Mouse (Mus musculus) gastrocnemius, postnatal 25 days (tissue): ENCODE data around the gene Padi2. TPM values are rescaled to one million over a fixed set of nuclear protein-coding genes. Genes with fewer than 3 reads are reported as not detected.
A peak's percentile ranks its signal among the peaks of the same experiment; 100 is the strongest.

Experiments used
- DNase-seq: peaks from one replicate; pipeline ENCODE4 v3.0.0; 2022
- total RNA-seq, 2 experiments: library from RNA; stranded (reverse); gene quantifications; 1 replicate in 1 of 2; 2 replicates in 1 of 2; pipeline ENCODE4 v1.2.3; 2021

The Padi2 gene
- total RNA-seq, 2 experiments from 2014 or later: 148 to 165 TPM

DNA sequence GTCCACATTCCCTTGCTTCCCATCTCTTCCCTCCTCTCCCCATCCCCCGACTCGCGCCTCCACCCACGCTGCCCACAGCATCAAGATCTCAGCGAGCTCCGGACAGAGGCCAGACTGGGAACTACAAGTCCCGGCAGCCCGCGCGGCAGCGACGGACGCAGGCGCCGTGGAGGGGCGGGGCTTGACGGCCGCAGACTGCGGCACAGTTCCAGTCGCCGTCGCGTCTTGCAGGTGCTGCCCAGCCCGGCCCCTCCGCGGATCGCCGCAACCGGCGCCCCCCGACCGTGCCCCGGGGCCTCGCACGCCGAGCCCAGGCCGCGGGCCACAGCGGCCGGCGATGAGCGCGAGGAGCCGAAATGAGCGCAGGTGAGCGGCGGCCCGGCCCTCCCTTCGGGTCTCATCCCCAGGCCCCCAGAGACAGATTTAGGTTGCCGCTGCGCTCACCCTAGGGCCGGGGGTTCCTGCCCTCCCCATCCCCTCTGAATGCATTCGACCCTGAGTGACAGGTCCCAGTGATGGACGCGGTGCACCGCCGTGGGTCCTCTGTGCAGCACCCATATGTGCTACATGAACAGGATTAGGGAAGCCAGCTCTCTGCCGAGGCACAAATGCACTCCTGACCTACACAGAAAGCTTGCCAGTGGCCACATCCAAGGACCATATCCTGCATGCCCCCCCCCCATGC lies 80.7 kb downstream of the Padi2 start, which contains the start of gene Atp13a2:
Gene Atp13a2 (plus strand): TSS at position 163 of the 685 bp plus-strand sequence.
- DNase-seq: peak; percentile 86

DNA sequence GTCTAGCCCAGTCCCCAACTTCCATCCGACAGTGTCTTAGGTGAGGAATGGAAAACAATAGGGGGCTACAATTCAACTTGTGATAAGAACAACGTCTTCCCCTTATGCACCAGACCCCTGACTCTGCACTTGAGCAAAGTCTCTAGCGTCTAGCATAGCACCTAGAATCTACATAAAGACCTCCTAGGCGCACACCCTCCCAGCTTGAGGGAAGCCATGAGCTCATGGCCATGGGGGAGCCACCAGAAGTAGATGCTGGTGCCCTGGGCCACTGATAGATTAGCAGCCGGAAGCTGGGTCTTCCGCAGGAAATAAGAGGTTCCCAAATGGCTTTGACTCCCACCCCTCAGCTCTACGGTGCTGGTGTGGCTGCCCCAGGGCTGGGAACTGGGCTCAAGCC lies 81.3 kb downstream of the Padi2 start:
- no peak for DNase-seq

DNA sequence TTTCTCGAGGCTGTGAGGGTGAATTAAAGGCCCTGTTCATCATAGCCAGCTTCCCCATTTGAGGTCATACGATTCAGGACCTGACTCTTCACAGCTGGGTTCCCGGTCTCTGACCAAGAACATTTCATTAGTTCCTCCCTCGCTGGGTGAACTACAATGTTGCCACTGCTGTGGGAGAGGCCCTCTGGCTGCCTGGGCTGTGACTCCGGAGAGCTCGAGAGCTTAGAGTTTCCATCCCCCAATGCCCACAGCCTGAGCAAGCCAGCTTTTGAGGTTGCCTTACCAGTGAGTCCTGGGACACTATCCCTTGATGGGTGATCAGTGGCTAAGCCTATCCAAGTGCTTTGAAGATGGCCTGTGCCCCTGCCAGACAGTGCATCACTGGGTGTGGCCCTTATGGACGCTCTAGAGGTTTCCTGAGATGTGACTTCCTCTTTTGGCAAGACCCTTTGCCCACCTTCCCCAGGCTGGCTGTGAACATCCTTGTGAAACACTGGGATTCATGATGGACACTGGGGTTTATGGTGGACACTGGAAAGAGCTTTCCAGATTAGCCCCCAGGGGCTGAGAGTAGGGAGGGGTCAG lies 82.7 kb downstream of the Padi2 start:
- no peak for DNase-seq

DNA sequence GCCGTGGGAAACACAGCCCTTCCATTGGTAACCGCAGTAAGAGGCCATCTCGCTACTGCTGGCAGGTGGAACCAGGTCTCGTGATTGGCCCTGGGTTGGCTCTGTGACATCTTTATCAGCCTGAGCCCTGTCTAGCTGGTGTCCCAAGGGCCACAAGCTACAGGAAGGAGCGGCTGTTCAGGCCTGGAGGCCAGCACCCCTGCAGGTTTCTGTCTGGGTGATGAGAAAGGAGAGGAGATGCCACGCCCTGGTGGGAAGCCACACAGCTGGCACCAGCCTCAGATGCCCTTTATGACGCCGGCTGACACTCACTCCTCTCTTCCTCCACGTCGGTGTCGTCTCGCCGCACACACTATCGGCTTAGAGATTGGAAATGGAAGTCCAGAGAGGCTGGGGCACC lies 83.3 kb downstream of the Padi2 start:
- DNase-seq: no peak

DNA sequence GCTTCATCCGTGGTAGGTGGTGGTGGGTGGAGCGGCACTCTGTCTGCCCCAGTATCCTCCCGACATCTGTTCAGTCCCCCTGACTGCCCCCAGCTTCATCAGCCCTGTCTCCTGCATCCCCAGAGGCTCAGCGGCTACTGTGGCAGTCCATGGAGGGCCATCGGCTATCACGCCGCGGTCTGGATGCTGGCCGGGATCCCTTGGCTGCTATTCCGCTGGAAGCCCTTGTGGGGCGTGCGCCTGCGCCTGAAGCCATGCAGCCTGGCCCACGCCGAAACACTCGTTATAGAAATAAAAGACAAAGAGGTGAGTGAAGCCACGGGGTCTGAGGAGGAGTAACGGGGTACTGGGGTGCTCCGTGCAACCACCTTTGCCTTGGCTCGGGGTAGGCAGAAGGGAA lies 86.1 kb downstream of the Padi2 start:
- no peak for DNase-seq

DNA sequence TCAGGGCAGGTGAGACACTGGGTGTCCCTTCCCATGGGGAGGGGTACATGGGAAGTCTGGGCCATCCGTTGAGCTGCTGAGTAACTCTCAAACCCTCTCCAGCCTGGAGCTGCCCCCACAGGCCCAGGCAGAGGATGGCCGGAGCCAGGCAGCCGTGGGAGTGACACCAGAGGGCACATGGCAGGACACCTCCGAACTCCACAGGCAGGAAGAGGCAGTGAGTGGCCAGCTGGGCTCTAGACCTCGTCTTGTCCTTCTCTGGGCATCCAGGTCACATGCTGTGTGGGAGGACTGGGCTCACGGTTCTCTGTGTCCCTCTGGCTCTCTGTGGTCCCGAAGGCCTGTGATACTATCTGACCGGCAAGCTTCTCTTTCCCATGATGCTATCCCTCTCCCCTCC lies 87.7 kb downstream of the Padi2 start:
- no peak for DNase-seq

DNA sequence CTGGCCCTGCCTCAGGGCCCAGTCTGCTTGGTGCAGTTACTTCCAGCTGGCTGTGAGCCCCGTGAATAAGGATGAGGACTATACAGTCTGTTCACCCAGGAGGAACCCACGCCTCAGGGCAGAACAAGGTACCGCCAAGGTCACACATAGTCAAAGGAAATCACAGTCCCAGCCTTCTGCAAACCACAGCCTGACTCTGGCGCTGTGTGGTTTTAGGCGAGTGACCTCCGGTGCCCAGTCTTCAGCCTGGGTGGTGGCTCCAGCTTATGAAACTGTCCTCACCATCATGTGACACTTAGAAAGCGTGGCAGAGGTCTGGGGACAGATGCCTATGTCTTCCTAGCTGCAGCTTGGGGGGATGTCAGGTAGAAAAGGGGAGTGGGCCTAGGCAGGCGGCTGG lies 89.7 kb downstream of the Padi2 start:
- no peak for DNase-seq

DNA sequence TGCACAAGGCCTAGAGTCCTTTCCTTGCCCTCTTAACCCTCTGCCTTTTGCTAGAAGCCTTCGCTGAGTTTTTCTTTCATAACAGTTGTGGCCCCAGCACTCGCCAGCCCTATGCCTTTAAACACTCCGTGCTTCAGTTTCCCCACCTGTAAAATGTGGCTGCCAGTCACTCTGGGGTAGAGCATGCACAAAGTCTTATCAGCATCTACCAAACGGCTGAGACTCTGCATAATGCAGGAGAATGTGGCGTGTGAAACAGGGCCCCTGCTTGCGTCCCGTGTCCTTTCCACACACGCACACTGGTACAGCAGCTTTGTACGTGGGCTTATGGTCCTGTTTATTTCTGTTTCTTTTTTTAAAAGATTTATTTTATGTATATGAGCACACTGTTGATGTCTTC lies 90.7 kb downstream of the Padi2 start:
- DNase-seq: no peak

Other genes starting within 250 kb of the Padi2 start
- 10 to 100 TPM; 36.2 to 51.3 TPM for gene Arhgef10l, start 240.3 kb upstream of the Padi2 start, total RNA-seq
- gene Rcc2, start 205.8 kb upstream of the Padi2 start, total RNA-seq: 1 to 10 TPM; 8.4 to 9.8 TPM
- gene Padi6, start 163.7 kb upstream of the Padi2 start, total RNA-seq: not detected
- under 1 TPM; 0.10 to 0.11 TPM for gene Padi4, start 132.1 kb upstream of the Padi2 start, total RNA-seq
- 1 to 10 TPM; 1.8 to 3.1 TPM for gene Padi3, start 95.7 kb upstream of the Padi2 start, total RNA-seq
- gene Padi1, start 60.6 kb upstream of the Padi2 start, total RNA-seq: under 1 TPM; 0.08 to 0.11 TPM
- gene Sdhb, start 54.9 kb downstream of the Padi2 start, total RNA-seq: 100 to 1,000 TPM; 613 to 621 TPM
- gene Atp13a2, start 80.5 kb downstream of the Padi2 start, total RNA-seq: 10 to 100 TPM; 16.4 to 18.2 TPM
- gene Mfap2, start 104.1 kb downstream of the Padi2 start, total RNA-seq: 10 to 100 TPM; 11.9 to 13.3 TPM
- gene Crocc, start 154.2 kb downstream of the Padi2 start, total RNA-seq: 1 to 10 TPM; 1.8 to 2.4 TPM
- gene Necap2, start 172.0 kb downstream of the Padi2 start, total RNA-seq: 10 to 100 TPM; 12.6 to 14.5 TPM
- gene Spata21, start 182.0 kb downstream of the Padi2 start, total RNA-seq: not detected
- 100 to 1,000 TPM; 131 to 162 TPM for gene Szrd1, start 233.4 kb downstream of the Padi2 start, total RNA-seq
- gene Fbxo42, start 241.6 kb downstream of the Padi2 start, total RNA-seq: 1 to 10 TPM; 7.3 to 9.6 TPM